Mouse (Mus musculus) liver, adult 2 months (tissue): Measurements from ENCODE around the gene Hist1h3b.

Source experiments
- CTCF ChIP-seq: fragments of 200-500 bp; IDR thresholded peaks from 2 replicates; pipeline ENCODE4 v1.5.1; 2011; ENCODE audit warnings: low read depth, low read length, control low read depth
- POLR2A ChIP-seq: fragments of 200-500 bp; IDR thresholded peaks from 2 replicates; pipeline ENCODE4 v1.6.1; 2011; ENCODE audit warnings: low read length, control low read depth; ENCODE audit not compliant: insufficient read depth; ENCODE audit errors: extremely low read depth

GRCm38 (mm10) chr13:23739922-23740252 is 12.2 kb upstream of the Hist1h3b start:
- no peak for TF ChIP-seq CTCF
- no peak; the same call in 1 of the 2 replicates for TF ChIP-seq POLR2A
